Mouse (Mus musculus) lung, adult 10 weeks (tissue): ENCODE results near the gene Apol9b. TPM values are rescaled to one million over a fixed set of nuclear protein-coding genes. Genes with fewer than 3 reads are reported as not detected.

Experiments
- polyA plus RNA-seq: library from polyadenylated mRNA; stranded (reverse); fragments of 350-450 nt; fragmentation: Illumina TruSeq; extraction: RNeasy Lipid Tissue Mini Kit (QIAGEN cat#74804); gene quantifications from one replicate; pipeline ENCODE4 v1.2.3, GENCODE M21; 2014; ENCODE audit warnings: low read depth, low replicate concordance; ENCODE audit not compliant: insufficient read depth

Apol9b gene
- polyA plus RNA-seq, result 3.7 TPM

GRCm38 (mm10) chr15:77728739-77729138 lies at the start of gene Apol9b:
TSS of gene Apol9b (plus strand) at chr15:77729039.

GRCm38 (mm10) chr15:77698656-77699055 lies 30.2 kb upstream of the Apol9b start, which contains the start of gene Apol7e:
TSS of gene Apol7e (plus strand) at chr15:77698857.

GRCm38 (mm10) chr15:77756848-77757247 lies 28.0 kb downstream of the Apol9b start, which contains the start of gene Apol8:
TSS of gene Apol8 (minus strand) at chr15:77757003.

Other genes starting within 250 kb of the Apol9b start
- gene Apol11a, start 220.8 kb upstream of the Apol9b start, polyA plus RNA-seq, result not detected
- gene Apol7c, start 195.7 kb upstream of the Apol9b start, polyA plus RNA-seq, result 1.2 TPM
- not detected for gene 1700025B11Rik, start 167.1 kb upstream of the Apol9b start, polyA plus RNA-seq
- 2.4 TPM for gene Apol10b, start 132.9 kb upstream of the Apol9b start, polyA plus RNA-seq
- gene Gm36245, start 129.8 kb upstream of the Apol9b start, polyA plus RNA-seq, result not detected
- not detected for gene Apol11b, start 85.8 kb upstream of the Apol9b start, polyA plus RNA-seq
- gene Apol7e, start 30.2 kb upstream of the Apol9b start, polyA plus RNA-seq, result 1.9 TPM
- not detected for gene Apol8, start 28.0 kb downstream of the Apol9b start, polyA plus RNA-seq
- 64.4 TPM for gene Myh9, start 113.1 kb downstream of the Apol9b start, polyA plus RNA-seq
- gene Txn2, start 200.0 kb downstream of the Apol9b start, polyA plus RNA-seq, result 133 TPM
- 0.83 TPM for gene Foxred2, start 227.7 kb downstream of the Apol9b start, polyA plus RNA-seq
- 70.7 TPM for gene Eif3d, start 241.8 kb downstream of the Apol9b start, polyA plus RNA-seq